Mouse (Mus musculus) brain, embryonic 14.5 days (tissue): ENCODE results near the gene Slc38a9.

Source experiments
- CTCF ChIP-seq: fragments of 200-500 bp; IDR thresholded peaks from 2 replicates; pipeline ENCODE4 v1.5.1; 2012; ENCODE audit warnings: inconsistent platforms, mild to moderate bottlenecking, moderate library complexity, borderline replicate concordance; ENCODE audit not compliant: insufficient read depth, insufficient read length; ENCODE audit errors: extremely low read depth
- POLR2A ChIP-seq: fragments of 200-500 bp; IDR thresholded peaks from 2 replicates; pipeline ENCODE4 v1.6.1; 2012; ENCODE audit warnings: mild to moderate bottlenecking, inconsistent platforms, borderline replicate concordance; ENCODE audit not compliant: poor library complexity, insufficient read depth, insufficient read length, severe bottlenecking; ENCODE audit errors: extremely low read depth

DNA sequence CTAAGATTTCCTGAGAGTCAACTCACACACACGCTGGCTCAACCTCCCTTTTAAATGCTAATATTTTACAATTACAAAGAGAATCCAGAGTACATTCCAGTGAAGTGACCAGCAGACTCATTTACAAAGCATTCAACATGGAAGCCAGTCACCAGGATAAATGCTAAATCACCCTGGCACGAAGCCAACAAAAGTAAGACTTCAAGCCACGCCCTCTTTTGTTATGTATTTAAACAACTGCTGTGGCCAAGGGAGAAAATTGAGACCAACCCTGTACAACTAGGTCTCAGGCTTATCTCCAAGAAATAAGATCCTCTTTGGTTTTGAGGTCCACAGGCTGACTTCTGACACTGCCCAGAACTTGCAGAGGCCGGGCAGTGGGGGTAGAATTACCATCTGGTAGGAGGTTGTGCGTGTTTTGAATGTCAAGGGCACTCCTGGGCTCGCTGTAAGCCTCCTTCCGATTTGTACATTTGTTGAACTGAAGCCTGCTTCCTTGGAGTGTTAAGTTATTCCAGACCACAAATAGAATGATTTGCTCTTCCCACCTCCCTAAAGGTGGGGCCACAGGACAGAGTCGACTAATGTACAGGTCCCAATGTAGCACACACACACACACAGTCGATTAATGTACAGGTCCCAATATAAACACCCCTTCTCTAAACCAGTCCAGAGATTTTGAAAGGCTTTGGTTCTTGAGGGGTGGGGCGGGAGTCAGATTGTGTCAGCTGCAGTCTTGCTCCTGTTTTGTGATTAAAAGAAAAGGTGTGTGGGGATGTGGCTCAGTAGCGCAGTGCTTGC, 110.2 kb downstream of the Slc38a9 start:
- TF ChIP-seq POLR2A (no peak), CTCF (no peak)
